Mouse (Mus musculus) layer of hippocampus, postnatal 36 days (tissue): ENCODE data around the gene Prr22. TPM values are rescaled to one million over a fixed set of nuclear protein-coding genes. Genes with fewer than 3 reads are reported as not detected.

Experiments
- DNase-seq, 2 experiments: peaks; one replicate each; pipeline ENCODE4 v3.0.0; 2022
- total RNA-seq, 2 experiments: library from RNA; stranded (reverse); gene quantifications; 2 replicates each; pipeline ENCODE4 v1.2.3; 2021

Gene Prr22
- total RNA-seq, result 1 to 10 TPM; 1.4 to 1.5 TPM

GRCm38 (mm10) chr17:56769950-56770349 lies at the start of gene Prr22:
Gene Prr22 (plus strand): TSS chr17:56770250.
- DNase-seq, result no peak

- no peak for DNase-seq
Measured at GRCm38 (mm10) chr17:56722441-56722840, 47.6 kb upstream of the Prr22 start.

GRCm38 (mm10) chr17:56723419-56724161 lies 46.5 kb upstream of the Prr22 start:
- no peak for DNase-seq

- DNase-seq, result no peak
Measured at GRCm38 (mm10) chr17:56727029-56727649, 42.9 kb upstream of the Prr22 start.

GRCm38 (mm10) chr17:56727659-56728058 lies 42.4 kb upstream of the Prr22 start:
- no peak for DNase-seq

- DNase-seq, result no peak
Measured at GRCm38 (mm10) chr17:56728117-56728516, 41.9 kb upstream of the Prr22 start.

GRCm38 (mm10) chr17:56729151-56729550 lies 40.9 kb upstream of the Prr22 start:
- DNase-seq, result no peak

- DNase-seq, result no peak
Measured at GRCm38 (mm10) chr17:56729656-56730055, 40.4 kb upstream of the Prr22 start.

- DNase-seq, result no peak
Measured at GRCm38 (mm10) chr17:56736534-56736933, 33.5 kb upstream of the Prr22 start.

GRCm38 (mm10) chr17:56738221-56738620 lies 31.8 kb upstream of the Prr22 start:
- DNase-seq, result no peak

GRCm38 (mm10) chr17:56740118-56740787 lies 29.8 kb upstream of the Prr22 start:
- no peak for DNase-seq

GRCm38 (mm10) chr17:56740788-56741160 lies 29.3 kb upstream of the Prr22 start:
- DNase-seq, result no peak

- no peak for DNase-seq
Measured at GRCm38 (mm10) chr17:56744173-56744572, 25.9 kb upstream of the Prr22 start.

- DNase-seq, result no peak
Measured at GRCm38 (mm10) chr17:56751404-56752072, 18.5 kb upstream of the Prr22 start.

- no peak for DNase-seq
Measured at GRCm38 (mm10) chr17:56753452-56753851, 16.6 kb upstream of the Prr22 start.

- DNase-seq, result no peak
Measured at GRCm38 (mm10) chr17:56754271-56755185, 15.5 kb upstream of the Prr22 start.

- DNase-seq, result no peak
Measured at GRCm38 (mm10) chr17:56756703-56757399, 13.2 kb upstream of the Prr22 start.

- DNase-seq, result peak; percentile 60 to 70
Measured at GRCm38 (mm10) chr17:56757416-56758123, 12.5 kb upstream of the Prr22 start, which contains the start of gene Nrtn. Gene Nrtn (minus strand): TSS chr17:56757530.

- DNase-seq, result peak; percentile 54 to 56
Measured at GRCm38 (mm10) chr17:56758132-56758531, 11.9 kb upstream of the Prr22 start.

- DNase-seq, result no peak
Measured at GRCm38 (mm10) chr17:56759261-56759660, 10.8 kb upstream of the Prr22 start.

- no peak for DNase-seq
Measured at GRCm38 (mm10) chr17:56761077-56761476, 9.0 kb upstream of the Prr22 start.
